In genomic region chr11:119297996-119298395, GRCm38 (mm10) we compare ENCODE assay signal across 8 mouse cellular contexts. TPM values are rescaled to one million over a fixed set of nuclear protein-coding genes. Genes with fewer than 3 reads are reported as not detected.
DNase-seq lines count a peak whose midpoint lies in the region; ATAC-seq lines count a peak whose summit lies in the region.

No protein-coding gene starts in this region.

- no peak overlapping the region for H3K27ac ChIP-seq in heart, embryonic 10.5 days
- H3K27ac ChIP-seq in forebrain, embryonic 15.5 days (replicated peaks): no peak overlapping the region
- H3K27ac ChIP-seq in liver, embryonic 16.5 days (ENCODE audit: low read length): no peak overlapping the region

- no peaks in the 10 kb centered on the region; the same call in 1 of the 2 replicates for H3K27me3 ChIP-seq in heart, embryonic 10.5 days (ENCODE audit: insufficient read depth, poor library complexity, severe bottlenecking)
- H3K27me3 ChIP-seq in forebrain, embryonic 15.5 days: no peaks in the 10 kb centered on the region
- H3K27me3 ChIP-seq in liver, embryonic 16.5 days (ENCODE audit: control insufficient read depth, insufficient read depth, low read depth, low read length): no peaks in the 10 kb centered on the region

- 82% methylated on average over 6 of the region's 6 CpGs for WGBS in heart, embryonic 10.5 days
- 89% methylated on average over 6 of the region's 6 CpGs for WGBS in forebrain, embryonic 15.5 days
- 36% methylated on average over 6 of the region's 6 CpGs for WGBS in liver, embryonic 16.5 days (ENCODE audit: insufficient replicate concordance)

- H3K4me3 ChIP-seq in heart, embryonic 10.5 days: peak overlapping the region; percentile 83; the same call in 1 of the 2 replicates
- H3K4me3 ChIP-seq in forebrain, embryonic 15.5 days: peak overlapping the region; percentile 97; the same call in 1 of the 2 replicates
- H3K4me3 ChIP-seq in liver, embryonic 16.5 days (ENCODE audit: low read depth, low read length): 0 out of 2 replicates have a peak overlapping the region, but pooled peaks have one; percentile 92

- H3K4me1 ChIP-seq in heart, embryonic 10.5 days: peaks cover 14% of the 10 kb centered on the region
- H3K4me1 ChIP-seq in forebrain, embryonic 15.5 days: peaks cover 26% of the 10 kb centered on the region
- H3K4me1 ChIP-seq in liver, embryonic 16.5 days (ENCODE audit: control insufficient read depth, low read depth, low read length): peaks cover 14% of the 10 kb centered on the region

- ATAC-seq in forebrain, embryonic 15.5 days (replicated peaks): no peak
- ATAC-seq in liver, embryonic 16.5 days (ENCODE audit: low read depth): no peak

- DNase-seq in heart, embryonic 10.5 days (ENCODE audit: low spot score): no peak
- no peak for DNase-seq in heart, postnatal 10 days
- DNase-seq in B cell, adult 2 months: peak; percentile 19 to 32
- no peak for DNase-seq in adrenal gland, postnatal 36 days
- DNase-seq in spleen, adult 18-20 months: no peak
- DNase-seq in right cerebral cortex, postnatal 36 days (ENCODE audit: low spot score in 2 of 2): no peak

- intact Hi-C loops in heart, postnatal 10 days (cut with DNase I): no loop called here

- H3K9ac ChIP-seq in forebrain, embryonic 15.5 days (replicated peaks): no peak overlapping the region
- no peak overlapping the region for H3K9ac ChIP-seq in liver, embryonic 16.5 days (ENCODE audit: low read depth, low read length)

- H3K9me3 ChIP-seq in heart, embryonic 10.5 days: no peaks in the 10 kb centered on the region
- no peaks in the 10 kb centered on the region for H3K9me3 ChIP-seq in forebrain, embryonic 15.5 days
- no peaks in the 10 kb centered on the region for H3K9me3 ChIP-seq in liver, embryonic 16.5 days (replicated peaks; ENCODE audit: control insufficient read depth, low read length)

- peaks cover 52% of the 10 kb centered on the region for H3K36me3 ChIP-seq in heart, embryonic 10.5 days
- peaks cover 48% of the 10 kb centered on the region for H3K36me3 ChIP-seq in forebrain, embryonic 15.5 days
- H3K36me3 ChIP-seq in liver, embryonic 16.5 days (ENCODE audit: control insufficient read depth, insufficient read depth): peaks cover 40% of the 10 kb centered on the region

- H3K4me2 ChIP-seq in forebrain, embryonic 15.5 days (replicated peaks): peak overlapping the region; percentile 70
- H3K4me2 ChIP-seq in liver, embryonic 16.5 days (ENCODE audit: low read depth, low read length): peak overlapping the region; percentile 83

RNA-seq across cellular contexts. Expression of gene Eif4a3, which starts 1.9 kb away (rescaled TPM):
- polyA plus RNA-seq in heart, embryonic 10.5 days (2016; fragmentation: Nextera tagmentation; extraction: Ambion mirVana): 366 and 405 TPM in 2 replicates
- 100 to 1,000 TPM; 105 to 112 TPM for total RNA-seq in heart, postnatal 10 days (2021)
- polyA plus RNA-seq in forebrain, embryonic 15.5 days (2015; fragmentation: Nextera tagmentation; extraction: Ambion mirVana): 302 and 313 TPM in 2 replicates
- 139 and 146 TPM in 2 replicates for polyA plus RNA-seq in liver, embryonic 16.5 days (2015; fragmentation: Nextera tagmentation; extraction: Ambion mirVana)
- total RNA-seq in adrenal gland, postnatal 36 days (2021): 100 to 1,000 TPM; 136 to 138 TPM

RNA-seq across cellular contexts. Expression of gene Card14, which starts 9.6 kb away (rescaled TPM):
- 0.24 and 0.48 TPM in 2 replicates for polyA plus RNA-seq in heart, embryonic 10.5 days (2016; fragmentation: Nextera tagmentation; extraction: Ambion mirVana)
- total RNA-seq in heart, postnatal 10 days (2021): under 1 TPM; 0.07 to 0.12 TPM
- polyA plus RNA-seq in forebrain, embryonic 15.5 days (2015; fragmentation: Nextera tagmentation; extraction: Ambion mirVana): 0.09 and 0.18 TPM in 2 replicates
- polyA plus RNA-seq in liver, embryonic 16.5 days (2015; fragmentation: Nextera tagmentation; extraction: Ambion mirVana): 0.21 and 0.24 TPM in 2 replicates
- total RNA-seq in adrenal gland, postnatal 36 days (2021): under 1 TPM; 0.17 to 0.33 TPM

RNA-seq across cellular contexts. Expression of gene Gaa, which starts 30.3 kb away (rescaled TPM):
- 57.3 and 97.3 TPM in 2 replicates for polyA plus RNA-seq in heart, embryonic 10.5 days (2016; fragmentation: Nextera tagmentation; extraction: Ambion mirVana)
- total RNA-seq in heart, postnatal 10 days (2021): 10 to 100 TPM; 56.7 to 58.4 TPM
- polyA plus RNA-seq in forebrain, embryonic 15.5 days (2015; fragmentation: Nextera tagmentation; extraction: Ambion mirVana): 43.9 and 49.8 TPM in 2 replicates
- 25.8 and 30.8 TPM in 2 replicates for polyA plus RNA-seq in liver, embryonic 16.5 days (2015; fragmentation: Nextera tagmentation; extraction: Ambion mirVana)
- total RNA-seq in adrenal gland, postnatal 36 days (2021): 100 to 1,000 TPM in 1 of 2 experiments, 10 to 100 TPM in 1; 95.1 to 103 TPM

RNA-seq across cellular contexts. Expression of gene Sgsh, which starts 57.3 kb away (rescaled TPM):
- 7.1 and 7.9 TPM in 2 replicates for polyA plus RNA-seq in heart, embryonic 10.5 days (2016; fragmentation: Nextera tagmentation; extraction: Ambion mirVana)
- 1 to 10 TPM; 7.9 TPM for total RNA-seq in heart, postnatal 10 days (2021)
- polyA plus RNA-seq in forebrain, embryonic 15.5 days (2015; fragmentation: Nextera tagmentation; extraction: Ambion mirVana): 3.0 and 3.7 TPM in 2 replicates
- polyA plus RNA-seq in liver, embryonic 16.5 days (2015; fragmentation: Nextera tagmentation; extraction: Ambion mirVana): 1.8 and 2.0 TPM in 2 replicates
- 10 to 100 TPM; 14.7 to 24.9 TPM for total RNA-seq in adrenal gland, postnatal 36 days (2021)

RNA-seq across cellular contexts. Expression of gene Slc26a11, which starts 57.4 kb away (rescaled TPM):
- polyA plus RNA-seq in heart, embryonic 10.5 days (2016; fragmentation: Nextera tagmentation; extraction: Ambion mirVana): 10.8 and 11.2 TPM in 2 replicates
- total RNA-seq in heart, postnatal 10 days (2021): 1 to 10 TPM; 3.7 to 5.0 TPM
- 3.5 and 3.9 TPM in 2 replicates for polyA plus RNA-seq in forebrain, embryonic 15.5 days (2015; fragmentation: Nextera tagmentation; extraction: Ambion mirVana)
- polyA plus RNA-seq in liver, embryonic 16.5 days (2015; fragmentation: Nextera tagmentation; extraction: Ambion mirVana): 2.1 and 2.3 TPM in 2 replicates
- 1 to 10 TPM; 6.5 to 8.4 TPM for total RNA-seq in adrenal gland, postnatal 36 days (2021)

Comparison
In these comparisons a context has a peak if more than half of its experiments do, and no peak if none do; other contexts are left out.
1. DNase-seq: peak in B cell, adult 2 months (2 of 2); none in heart, embryonic 10.5 days (single experiment), heart, postnatal 10 days (0 of 2), adrenal gland, postnatal 36 days (0 of 2), spleen, adult 18-20 months (0 of 2) and right cerebral cortex, postnatal 36 days (0 of 2).
2. Peak in every context shown above with its lines, with median percentiles within 50 percentile points of each other: H3K4me3 ChIP-seq.